Mouse (Mus musculus): Measurements from ENCODE around the gene Polg.

GRCm38 (mm10) chr7:79467951-79468350 lies 1.8 kb upstream of the Polg start:
- TF ChIP-seq CTCF (IDR thresholded peaks at IDR 0.05; ENCODE audit: low read depth), result no peak
- TF ChIP-seq EP300 (IDR thresholded peaks at IDR 0.05; ENCODE audit: low read depth), result no peak

Measured in liver, postnatal 0 days (tissue).